Mouse (Mus musculus): ENCODE data around the gene Jade1. TPM values are rescaled to one million over a fixed set of nuclear protein-coding genes. Genes with fewer than 3 reads are reported as not detected.

Gene Jade1
- 24.3 and 25.4 TPM in 2 replicates for polyA plus RNA-seq (2012; rRNA removed)

GRCm38 (mm10) chr3:41555491-41556381, at the start of gene Jade1:
Gene Jade1 (plus strand): TSS chr3:41555731.
- DNase-seq (ENCODE audit: low read depth), result no peak

- DNase-seq (ENCODE audit: low read depth), result peak; percentile 100
Observed at GRCm38 (mm10) chr3:41509441-41509840, 46.1 kb upstream of the Jade1 start.

- no peak for DNase-seq (ENCODE audit: low read depth)
Observed at GRCm38 (mm10) chr3:41510191-41510590, 45.3 kb upstream of the Jade1 start.

- no peak for DNase-seq (ENCODE audit: low read depth)
Observed at GRCm38 (mm10) chr3:41510750-41511149, 44.8 kb upstream of the Jade1 start.

GRCm38 (mm10) chr3:41514003-41514402, 41.5 kb upstream of the Jade1 start:
- DNase-seq (ENCODE audit: low read depth), result no peak

- no peak for DNase-seq (ENCODE audit: low read depth)
Observed at GRCm38 (mm10) chr3:41514683-41515305, 40.7 kb upstream of the Jade1 start.

GRCm38 (mm10) chr3:41516961-41517518, 38.5 kb upstream of the Jade1 start:
- DNase-seq (ENCODE audit: low read depth), result no peak

GRCm38 (mm10) chr3:41520925-41521324, 34.6 kb upstream of the Jade1 start:
- no peak for DNase-seq (ENCODE audit: low read depth)

- DNase-seq (ENCODE audit: low read depth), result no peak
Observed at GRCm38 (mm10) chr3:41521733-41522132, 33.8 kb upstream of the Jade1 start.

- no peak for DNase-seq (ENCODE audit: low read depth)
Observed at GRCm38 (mm10) chr3:41522226-41523005, 33.1 kb upstream of the Jade1 start.

GRCm38 (mm10) chr3:41523006-41523375, 32.5 kb upstream of the Jade1 start:
- DNase-seq (ENCODE audit: low read depth), result no peak

- no peak for DNase-seq (ENCODE audit: low read depth)
Observed at GRCm38 (mm10) chr3:41523460-41523859, 32.1 kb upstream of the Jade1 start.

GRCm38 (mm10) chr3:41528291-41528969, 27.1 kb upstream of the Jade1 start:
- DNase-seq (ENCODE audit: low read depth), result no peak

GRCm38 (mm10) chr3:41530156-41530555, 25.4 kb upstream of the Jade1 start:
- no peak for DNase-seq (ENCODE audit: low read depth)

GRCm38 (mm10) chr3:41531541-41531940, 24.0 kb upstream of the Jade1 start:
- DNase-seq (ENCODE audit: low read depth), result no peak

GRCm38 (mm10) chr3:41532109-41532508, 23.4 kb upstream of the Jade1 start:
- no peak for DNase-seq (ENCODE audit: low read depth)

- no peak for DNase-seq (ENCODE audit: low read depth)
Observed at GRCm38 (mm10) chr3:41533660-41534059, 21.9 kb upstream of the Jade1 start.

GRCm38 (mm10) chr3:41537957-41538356, 17.6 kb upstream of the Jade1 start:
- DNase-seq (ENCODE audit: low read depth), result no peak

GRCm38 (mm10) chr3:41541313-41541712, 14.2 kb upstream of the Jade1 start:
- DNase-seq (ENCODE audit: low read depth), result no peak

GRCm38 (mm10) chr3:41544451-41544850, 11.1 kb upstream of the Jade1 start:
- no peak for DNase-seq (ENCODE audit: low read depth)

GRCm38 (mm10) chr3:41547289-41547688, 8.2 kb upstream of the Jade1 start:
- DNase-seq (ENCODE audit: low read depth), result no peak
